Mouse (Mus musculus) bone marrow, adult 2 months (tissue): ENCODE data around the gene Ramp1.

Experiments
- CTCF ChIP-seq: fragments of 200-500 bp; IDR thresholded peaks from 2 replicates; pipeline ENCODE4 v1.5.1; 2011; ENCODE audit warnings: low read length, control low read depth; ENCODE audit not compliant: control insufficient read depth, insufficient read depth
- POLR2A ChIP-seq: fragments of 200-500 bp; IDR thresholded peaks from 2 replicates; pipeline ENCODE4 v1.6.1; 2011; ENCODE audit warnings: low read depth, mild to moderate bottlenecking, control low read depth, low read length, borderline replicate concordance; ENCODE audit not compliant: control insufficient read depth

DNA sequence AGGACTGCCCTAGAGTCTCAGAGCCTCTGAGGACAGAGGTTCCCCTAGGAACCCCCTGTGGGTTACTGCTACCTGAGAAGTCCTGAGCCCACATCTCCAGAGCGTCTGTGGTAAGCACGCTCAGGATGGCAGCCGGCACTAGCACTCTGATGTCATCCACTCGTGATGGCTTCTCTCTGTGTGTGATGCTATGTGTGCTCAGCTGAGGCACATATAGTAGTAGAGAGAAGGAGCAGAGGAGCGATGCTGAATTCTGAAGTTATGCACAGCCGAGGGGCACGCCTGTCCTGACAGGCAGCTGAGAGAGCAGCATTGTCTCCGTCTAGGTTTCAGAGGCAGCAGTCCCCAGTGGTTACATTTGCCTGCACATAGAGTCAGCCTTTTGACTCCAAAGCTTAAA, 12.6 kb downstream of the Ramp1 start:
- TF ChIP-seq POLR2A (no peak), CTCF (no peak)
